8 mouse cellular contexts compared by ENCODE assay signal in genomic region chr5:136244762-136245540, GRCm38 (mm10). TPM values are rescaled to one million over a fixed set of nuclear protein-coding genes. Genes with fewer than 3 reads are reported as not detected.
DNase-seq lines count a peak whose midpoint lies in the region; ATAC-seq lines count a peak whose summit lies in the region.

No protein-coding gene starts in this region.

- peaks cover 35% of the 10 kb centered on the region for H3K4me1 ChIP-seq in forebrain, embryonic 15.5 days
- peaks cover 22% of the 10 kb centered on the region; the same call in 1 of the 2 replicates for H3K4me1 ChIP-seq in neural tube, embryonic 14.5 days (ENCODE audit: control insufficient read depth, insufficient read depth, low read length)

- under 1% methylated on average over 51 of the region's 57 CpGs for WGBS in forebrain, embryonic 15.5 days
- WGBS in neural tube, embryonic 14.5 days, result under 1% methylated on average over 35 of the region's 57 CpGs

- H3K27ac ChIP-seq in forebrain, embryonic 15.5 days (replicated peaks), result peak overlapping the region; percentile 83
- H3K27ac ChIP-seq in neural tube, embryonic 14.5 days (ENCODE audit: low read depth, low read length), result peak overlapping the region; percentile 80

- no peaks in the 10 kb centered on the region for H3K9me3 ChIP-seq in forebrain, embryonic 15.5 days
- no peaks in the 10 kb centered on the region for H3K9me3 ChIP-seq in neural tube, embryonic 14.5 days (ENCODE audit: control insufficient read depth, low read length)

- 0 out of 2 replicates have a peak, but pooled peaks cover under 1% of the 10 kb centered on the region for H3K36me3 ChIP-seq in forebrain, embryonic 15.5 days
- H3K36me3 ChIP-seq in neural tube, embryonic 14.5 days (ENCODE audit: control insufficient read depth, insufficient read depth, low read length), result no peaks in the 10 kb centered on the region

- H3K4me3 ChIP-seq in forebrain, embryonic 15.5 days, result peak overlapping the region; percentile 92
- H3K4me3 ChIP-seq in neural tube, embryonic 14.5 days (ENCODE audit: low read depth, low read length), result peak overlapping the region; percentile 86

- H3K9ac ChIP-seq in forebrain, embryonic 15.5 days (replicated peaks), result peak overlapping the region; percentile 89
- peak overlapping the region; percentile 87 for H3K9ac ChIP-seq in neural tube, embryonic 14.5 days (replicated peaks; ENCODE audit: low read depth, low read length)

- DNase-seq in CD4-positive, CD25-positive, alpha-beta regulatory T cell, adult 2 months (ENCODE audit: low read depth, low spot score), result peak; percentile 74
- DNase-seq in c-Kit-positive CD71-negative TER-119-negative erythroid progenitor cells, embryonic 14.5 days (ENCODE audit: low read depth), result peak; percentile 44
- DNase-seq in heart, postnatal 25 days (ENCODE audit: low spot score), result peak; percentile 62
- peak; percentile 84 to 89 for DNase-seq in layer of hippocampus, adult 18-20 months (ENCODE audit: low spot score in 2 of 2)
- peak; percentile 76 to 78 for DNase-seq in lung, adult 18-20 months
- peak; percentile 91 for DNase-seq in testis, postnatal 10 days (ENCODE audit: low spot score)

- ATAC-seq in forebrain, embryonic 15.5 days (replicated peaks), result peak; percentile 89
- peak; percentile 86 for ATAC-seq in neural tube, embryonic 14.5 days (ENCODE audit: low read depth)

- intact Hi-C loops in heart, postnatal 25 days (cut with DNase I), result no loop called here

- no peaks in the 10 kb centered on the region for H3K27me3 ChIP-seq in forebrain, embryonic 15.5 days
- peaks cover 3% of the 10 kb centered on the region; the same call in 1 of the 2 replicates for H3K27me3 ChIP-seq in neural tube, embryonic 14.5 days (ENCODE audit: control insufficient read depth, insufficient read depth, low read length)

- peak overlapping the region; percentile 87 for H3K4me2 ChIP-seq in forebrain, embryonic 15.5 days (replicated peaks)
- peak overlapping the region; percentile 75 for H3K4me2 ChIP-seq in neural tube, embryonic 14.5 days (ENCODE audit: low read depth, low read length)

RNA-seq across cellular contexts. Expression of gene Sh2b2, which starts 1.4 kb away (rescaled TPM):
- polyA plus RNA-seq in forebrain, embryonic 15.5 days (2015; fragmentation: Nextera tagmentation; extraction: Ambion mirVana), result 29.0 and 30.0 TPM in 2 replicates
- under 1 TPM; 0.62 to 0.75 TPM for total RNA-seq in heart, postnatal 25 days (2021)
- 1 to 10 TPM; 6.5 to 7.7 TPM for total RNA-seq in layer of hippocampus, adult 18-20 months (2021)
- polyA plus RNA-seq in neural tube, embryonic 14.5 days (2014; fragmentation: Nextera tagmentation; extraction: Ambion mirVana), result 23.8 and 25.3 TPM in 2 replicates

RNA-seq across cellular contexts. Expression of gene Prkrip1, which starts 46.2 kb away (rescaled TPM):
- polyA plus RNA-seq in forebrain, embryonic 15.5 days (2015; fragmentation: Nextera tagmentation; extraction: Ambion mirVana), result 58.5 and 65.9 TPM in 2 replicates
- 10 to 100 TPM; 17.3 to 20.9 TPM for total RNA-seq in heart, postnatal 25 days (2021)
- total RNA-seq in layer of hippocampus, adult 18-20 months (2021), result 10 to 100 TPM; 38.4 to 45.9 TPM
- 63.6 and 71.8 TPM in 2 replicates for polyA plus RNA-seq in neural tube, embryonic 14.5 days (2014; fragmentation: Nextera tagmentation; extraction: Ambion mirVana)

Comparison
In these comparisons a context has a peak if more than half of its experiments do, and no peak if none do; other contexts are left out.
1. Peak in every context shown above with its lines: DNase-seq, ATAC-seq, H3K4me3 ChIP-seq and H3K27ac ChIP-seq.
2. RNA of gene Sh2b2, which starts 1.4 kb away (total RNA-seq): 6.5 to 7.7 TPM in layer of hippocampus, adult 18-20 months; 0.62 to 0.75 TPM in heart, postnatal 25 days; every median in the first group is over 4 times any median in the second.